Mouse (Mus musculus) c-Kit-negative CD71-positive TER-119-positive erythroid progenitor cells, embryonic 14.5 days (primary cell): ENCODE measurements around the gene Tmem135.
"Not testable (repeated sequence)": the region's sequence is repeated elsewhere in the genome, so short reads cannot be mapped to it uniquely, and the experiment has no call there.

Source experiments
- DNase-seq: peaks from one replicate; pipeline ENCODE4 v3.0.0-alpha.2; 2013; ENCODE audit warnings: low read depth, low spot score

Gene Tmem135

GRCm38 (mm10) chr7:89326202-89326601, 77.8 kb downstream of the Tmem135 start:
- no peak for DNase-seq

- DNase-seq: not testable (repeated sequence)
Measured at GRCm38 (mm10) chr7:89322741-89323140, 81.3 kb downstream of the Tmem135 start.

- no peak for DNase-seq
Measured at GRCm38 (mm10) chr7:89319351-89319750, 84.7 kb downstream of the Tmem135 start.

- DNase-seq: not testable (repeated sequence)
Measured at GRCm38 (mm10) chr7:89317088-89317487, 86.9 kb downstream of the Tmem135 start.

GRCm38 (mm10) chr7:89316112-89316511, 87.9 kb downstream of the Tmem135 start:
- no peak for DNase-seq

GRCm38 (mm10) chr7:89311555-89311954, 92.5 kb downstream of the Tmem135 start:
- no peak for DNase-seq

- no peak for DNase-seq
Measured at GRCm38 (mm10) chr7:89308926-89309325, 95.1 kb downstream of the Tmem135 start.

- no peak for DNase-seq
Measured at GRCm38 (mm10) chr7:89308238-89308637, 95.8 kb downstream of the Tmem135 start.

- DNase-seq: no peak
Measured at GRCm38 (mm10) chr7:89306831-89307230, 97.2 kb downstream of the Tmem135 start.

GRCm38 (mm10) chr7:89304958-89305357, 99.1 kb downstream of the Tmem135 start:
- DNase-seq: no peak

- DNase-seq: no peak
Measured at GRCm38 (mm10) chr7:89303765-89304164, 100.3 kb downstream of the Tmem135 start.

- DNase-seq: no peak
Measured at GRCm38 (mm10) chr7:89298911-89299458, 105.0 kb downstream of the Tmem135 start.

GRCm38 (mm10) chr7:89296941-89297340, 107.1 kb downstream of the Tmem135 start:
- no peak for DNase-seq

- DNase-seq: no peak
Measured at GRCm38 (mm10) chr7:89282664-89283063, 121.4 kb downstream of the Tmem135 start.

- not testable (repeated sequence) for DNase-seq
Measured at GRCm38 (mm10) chr7:89270438-89270837, 133.6 kb downstream of the Tmem135 start.

- DNase-seq: no peak
Measured at GRCm38 (mm10) chr7:89269826-89270225, 134.2 kb downstream of the Tmem135 start.

GRCm38 (mm10) chr7:89267542-89267941, 136.5 kb downstream of the Tmem135 start:
- DNase-seq: no peak

- no peak for DNase-seq
Measured at GRCm38 (mm10) chr7:89266017-89266760, 137.8 kb downstream of the Tmem135 start.

- DNase-seq: no peak
Measured at GRCm38 (mm10) chr7:89260966-89261365, 143.1 kb downstream of the Tmem135 start.

- DNase-seq: no peak
Measured at GRCm38 (mm10) chr7:89258832-89259231, 145.2 kb downstream of the Tmem135 start.

- no peak for DNase-seq
Measured at GRCm38 (mm10) chr7:89257871-89258502, 146.0 kb downstream of the Tmem135 start.

GRCm38 (mm10) chr7:89253772-89254171, 150.2 kb downstream of the Tmem135 start:
- no peak for DNase-seq

- no peak for DNase-seq
Measured at GRCm38 (mm10) chr7:89253317-89253716, 150.7 kb downstream of the Tmem135 start.
